Mouse (Mus musculus) splenic B cell, adult 2 months (primary cell): Measurements from ENCODE around the gene Pcbp2.

Experiments
- DNase-seq: peaks from one replicate; pipeline ENCODE4 v3.0.0-alpha.2; 2011; ENCODE audit warnings: low read depth, low spot score
- H3K27me3 ChIP-seq: 2 replicates; pipeline ENCODE4 v1.6.1; 2012; ENCODE audit warnings: mild to moderate bottlenecking, low read length, moderate library complexity, mixed read lengths; ENCODE audit not compliant: control insufficient read depth, poor library complexity, insufficient read depth, severe bottlenecking
- H3K36me3 ChIP-seq: 2 replicates; pipeline ENCODE4 v1.6.1; 2012; ENCODE audit warnings: mild to moderate bottlenecking, low read length, moderate library complexity, mixed read lengths; ENCODE audit not compliant: control insufficient read depth, poor library complexity, insufficient read depth, severe bottlenecking

Pcbp2 gene

DNA sequence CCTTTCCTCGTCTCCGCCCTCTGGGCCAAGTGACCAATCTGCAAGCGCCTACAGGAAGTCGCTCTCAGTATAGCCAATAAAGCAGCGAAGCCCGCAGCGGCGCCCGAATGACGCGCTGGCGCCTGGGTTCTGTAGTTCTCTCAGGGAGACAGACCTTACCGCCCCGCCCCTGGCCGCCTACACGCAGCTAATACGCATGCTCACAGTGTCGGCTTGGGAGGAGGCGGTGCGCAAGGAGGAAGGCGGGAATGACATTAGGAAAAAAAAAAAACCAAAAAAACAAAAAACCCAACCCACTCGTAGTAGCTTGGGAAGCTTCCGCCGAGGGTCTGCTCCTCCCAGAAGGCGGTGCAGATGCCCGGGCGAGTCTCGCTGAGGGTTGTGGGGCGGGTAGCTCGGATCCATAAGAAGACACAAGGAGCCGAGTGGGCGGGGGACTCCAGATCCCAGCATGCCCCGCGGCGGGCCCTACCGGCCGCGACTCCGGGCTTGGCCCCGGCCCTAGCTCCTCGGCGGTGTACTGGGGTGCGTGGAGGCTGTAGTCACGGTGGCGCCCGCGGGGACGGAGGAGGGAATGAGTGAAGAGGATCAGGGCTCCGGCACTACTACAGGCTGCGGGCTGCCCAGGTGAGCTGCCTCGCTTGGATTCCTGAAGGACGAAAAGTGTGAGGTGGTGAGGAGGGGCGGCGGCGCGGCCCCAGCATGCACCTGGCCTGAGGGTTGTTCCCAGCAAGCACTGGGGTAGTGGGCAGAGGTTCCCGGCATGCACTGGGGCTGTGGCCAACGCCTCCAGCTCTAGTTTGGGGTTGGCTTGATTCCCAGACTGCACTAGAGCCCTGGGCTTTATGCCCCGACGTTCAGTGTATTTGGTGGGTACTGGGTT, 47.9 kb downstream of the Pcbp2 start, which contains the start of gene Tarbp2:
TSS of gene Tarbp2 (plus strand) at position 217 of the 883 bp plus-strand sequence.
- Histone ChIP-seq H3K36me3 (no peaks in the 10 kb centered on the region), H3K27me3 (no peaks in the 10 kb centered on the region)
- peak; percentile 99 for DNase-seq

GRCm38 (mm10) chr15:102518859-102519201, 48.5 kb downstream of the Pcbp2 start:
- DNase-seq = no peak
- Histone ChIP-seq H3K27me3 (no peaks in the 10 kb centered on the region), H3K36me3 (no peaks in the 10 kb centered on the region)

DNA sequence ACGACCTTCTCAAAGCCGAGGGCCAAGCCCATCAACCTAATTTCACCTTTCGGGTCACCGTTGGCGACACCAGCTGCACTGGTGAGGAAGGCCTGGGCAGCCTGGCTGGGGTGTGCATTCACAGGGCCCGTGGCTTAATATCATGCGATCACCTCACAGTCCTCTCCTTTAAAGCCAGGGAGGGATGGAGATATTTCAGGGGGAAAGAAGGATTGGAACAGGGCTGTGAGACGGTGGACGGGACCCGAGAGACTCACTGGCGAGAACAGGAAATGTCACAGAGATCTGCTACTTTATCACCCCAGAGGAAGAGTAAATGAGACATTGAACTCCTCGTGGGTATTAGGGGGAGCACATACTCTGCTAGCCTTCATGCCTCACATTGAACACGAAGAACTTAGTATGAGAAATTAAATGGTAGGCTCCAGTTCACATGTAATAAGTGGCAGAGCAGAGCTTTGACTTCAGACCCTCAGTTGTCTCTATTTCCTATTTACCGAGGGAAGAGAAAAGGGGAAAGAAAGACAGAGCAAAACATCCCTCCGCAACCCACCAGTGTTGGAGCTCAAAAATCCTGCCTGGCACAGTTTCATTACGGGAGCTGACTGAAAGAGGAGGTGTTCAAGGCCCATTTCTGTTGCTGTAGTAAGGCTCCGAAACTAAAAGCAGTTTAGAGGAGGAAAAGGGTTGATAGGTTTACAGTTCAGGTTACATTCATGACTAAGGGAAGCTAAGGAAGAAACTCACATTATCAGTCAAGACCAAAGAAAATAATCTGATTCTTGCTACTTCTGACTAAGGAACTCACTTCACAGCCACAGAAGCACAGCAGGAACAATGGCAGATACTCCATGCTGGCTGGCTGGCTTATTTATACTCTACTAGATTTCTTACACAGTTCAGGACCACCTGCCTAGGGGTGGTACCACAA, 49.1 kb downstream of the Pcbp2 start:
- H3K36me3 ChIP-seq = no peaks in the 10 kb centered on the region
- DNase-seq = no peak
- H3K27me3 ChIP-seq = no peaks in the 10 kb centered on the region

DNA sequence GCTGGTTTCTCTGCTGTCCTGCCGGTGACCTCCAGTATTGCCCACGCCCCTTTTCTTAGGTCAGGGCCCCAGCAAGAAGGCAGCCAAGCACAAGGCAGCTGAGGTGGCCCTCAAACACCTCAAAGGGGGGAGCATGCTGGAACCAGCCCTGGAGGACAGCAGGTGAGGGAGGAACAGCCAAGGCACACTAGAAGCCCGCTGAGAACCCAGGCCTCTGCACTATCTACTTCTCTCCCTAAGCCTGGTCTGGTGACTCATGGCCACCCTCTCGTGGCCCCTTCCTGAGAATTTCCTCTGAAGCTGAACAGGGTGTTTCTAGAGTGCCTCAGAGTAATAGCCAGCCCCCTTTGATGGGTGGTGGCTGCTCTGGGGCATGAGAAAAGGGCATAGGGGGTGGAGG, 50.1 kb downstream of the Pcbp2 start:
- no peak for DNase-seq
- H3K36me3 ChIP-seq = no peaks in the 10 kb centered on the region
- H3K27me3 ChIP-seq = no peaks in the 10 kb centered on the region

- Histone ChIP-seq H3K36me3 (no peaks in the 10 kb centered on the region), H3K27me3 (no peaks in the 10 kb centered on the region)
- DNase-seq = no peak
Measured at GRCm38 (mm10) chr15:102521480-102521879, 51.1 kb downstream of the Pcbp2 start.

GRCm38 (mm10) chr15:102524892-102525485, 54.6 kb downstream of the Pcbp2 start, which contains the start of gene Npff:
Gene Npff (minus strand): TSS chr15:102524942.
- peak; percentile 86 for DNase-seq
- Histone ChIP-seq H3K36me3 (peaks cover 11% of the 10 kb centered on the region; the same call in 1 of the 2 replicates), H3K27me3 (no peaks in the 10 kb centered on the region)

GRCm38 (mm10) chr15:102526111-102527002, 56.0 kb downstream of the Pcbp2 start:
- no peak for DNase-seq
- Histone ChIP-seq H3K36me3 (peaks cover 13% of the 10 kb centered on the region), H3K27me3 (no peaks in the 10 kb centered on the region)

GRCm38 (mm10) chr15:102527936-102528335, 57.6 kb downstream of the Pcbp2 start:
- Histone ChIP-seq H3K36me3 (peaks cover 18% of the 10 kb centered on the region), H3K27me3 (no peaks in the 10 kb centered on the region)
- peak; percentile 31 for DNase-seq

GRCm38 (mm10) chr15:102528396-102528795, 58.1 kb downstream of the Pcbp2 start:
- no peak for DNase-seq
- H3K27me3 ChIP-seq = no peaks in the 10 kb centered on the region
- peaks cover 18% of the 10 kb centered on the region for H3K36me3 ChIP-seq

DNA sequence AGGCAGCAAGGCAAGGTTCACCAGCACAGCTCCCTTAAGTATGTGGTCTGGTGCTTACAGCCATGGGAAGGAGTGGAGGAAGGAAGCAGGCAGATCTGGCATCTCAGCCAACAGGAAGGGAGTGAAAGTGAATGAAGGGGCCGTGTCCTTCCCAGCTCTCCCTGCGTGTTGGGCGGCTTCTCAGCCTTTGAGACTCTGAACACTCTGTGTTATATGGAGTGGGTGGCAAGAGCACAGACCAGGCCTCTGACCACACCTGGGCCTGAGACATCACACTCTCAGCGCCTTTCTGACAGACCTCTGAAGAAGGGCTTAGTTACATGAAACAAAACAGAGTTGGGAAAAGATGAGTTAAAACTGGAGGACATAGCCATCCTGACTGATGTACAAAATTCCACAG, 60.2 kb downstream of the Pcbp2 start:
- DNase-seq = no peak
- Histone ChIP-seq H3K36me3 (peaks cover 23% of the 10 kb centered on the region), H3K27me3 (no peaks in the 10 kb centered on the region)

GRCm38 (mm10) chr15:102531586-102531985, 61.2 kb downstream of the Pcbp2 start:
- DNase-seq = no peak
- H3K36me3 ChIP-seq = peaks cover 27% of the 10 kb centered on the region
- no peaks in the 10 kb centered on the region for H3K27me3 ChIP-seq

DNA sequence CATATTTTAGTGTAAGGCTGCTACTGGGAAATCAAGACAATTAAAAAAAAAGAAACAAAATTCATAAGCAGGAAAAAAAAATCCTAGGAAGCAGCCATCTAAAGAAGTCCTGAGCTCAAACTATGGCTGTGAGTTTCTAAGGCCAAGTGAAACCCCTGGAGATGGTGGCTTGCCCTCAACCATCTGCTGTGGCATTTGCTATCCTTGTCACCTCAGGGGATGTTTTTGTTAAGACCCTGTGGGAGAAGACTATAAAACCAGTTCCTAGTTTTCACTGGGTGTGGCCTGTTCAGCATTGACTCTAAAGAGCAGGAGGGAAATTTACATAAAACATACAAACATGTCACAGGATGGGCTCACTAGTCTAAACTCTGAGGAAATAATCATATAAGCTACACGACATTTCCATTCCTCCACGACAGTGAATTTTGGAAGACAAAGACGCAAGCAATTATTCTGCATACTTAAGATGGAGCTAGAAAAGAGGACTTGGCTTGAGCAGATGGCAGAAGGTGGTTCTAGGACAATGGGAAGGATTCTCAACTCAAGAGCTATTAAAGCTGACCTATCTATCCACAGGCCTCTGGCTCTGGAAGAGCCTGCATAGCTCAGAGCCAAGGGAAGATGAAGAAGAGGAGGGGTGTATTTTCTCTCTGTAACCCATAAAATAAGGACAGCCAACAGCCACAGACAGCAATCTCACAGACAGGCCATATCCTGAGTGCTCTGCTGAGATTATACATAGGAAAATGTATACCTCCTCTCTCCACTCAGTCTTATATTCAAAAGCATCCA, 62.0 kb downstream of the Pcbp2 start:
- DNase-seq = no peak
- H3K36me3 ChIP-seq = peaks cover 30% of the 10 kb centered on the region
- no peaks in the 10 kb centered on the region for H3K27me3 ChIP-seq

DNA sequence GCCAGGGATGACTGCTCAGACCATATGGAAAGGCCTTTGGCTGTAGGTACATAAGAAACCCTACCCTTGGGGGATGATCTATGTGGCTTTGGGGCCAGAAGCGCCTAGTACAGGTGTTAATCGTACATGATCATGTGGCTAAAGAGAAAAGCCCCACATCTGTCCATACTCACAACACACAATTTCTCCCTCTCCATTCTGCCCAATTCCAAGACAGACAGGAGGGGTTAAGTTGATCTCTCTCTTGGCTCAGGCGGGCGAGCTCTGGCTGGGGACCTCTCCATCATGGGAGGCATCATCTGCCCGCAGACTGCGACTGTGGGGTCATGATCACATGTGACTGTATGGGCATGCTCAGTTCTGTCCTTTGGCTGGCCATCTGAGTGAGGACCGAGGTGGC, 63.6 kb downstream of the Pcbp2 start:
- DNase-seq = no peak
- Histone ChIP-seq H3K36me3 (peaks cover 26% of the 10 kb centered on the region), H3K27me3 (no peaks in the 10 kb centered on the region)
